Mouse (Mus musculus) neural tube, embryonic 14.5 days (tissue): ENCODE data around the gene Insm1. TPM values are rescaled to one million over a fixed set of nuclear protein-coding genes. Genes with fewer than 3 reads are reported as not detected.

Experiments used
- ATAC-seq: fragments of 200-750 bp; cut with Nextera tagmentation; 2 replicates; pipeline ENCODE4 v1.8.0; 2017; ENCODE audit warnings: low read depth, mild to moderate bottlenecking, moderate TSS enrichment, moderate library complexity
- H3K27ac ChIP-seq: fragments of 300-500 bp; sonication (generic); 2 replicates; pipeline ENCODE4 v1.5.1; 2014; ENCODE audit warnings: low read depth, mild to moderate bottlenecking, control low read depth, low read length, moderate library complexity, mixed read lengths
- H3K27me3 ChIP-seq: fragments of 300-500 bp; sonication (generic); 2 replicates; pipeline ENCODE4 v1.6.1; 2014; ENCODE audit warnings: low read length; ENCODE audit not compliant: control insufficient read depth, insufficient read depth
- H3K36me3 ChIP-seq: fragments of 300-500 bp; sonication (generic); 2 replicates; pipeline ENCODE4 v1.6.1; 2014; ENCODE audit warnings: low read length, mixed read lengths; ENCODE audit not compliant: control insufficient read depth, insufficient read depth
- H3K4me1 ChIP-seq: fragments of 300-500 bp; sonication (generic); 2 replicates; pipeline ENCODE4 v1.6.1; 2014; ENCODE audit warnings: low read length; ENCODE audit not compliant: control insufficient read depth, insufficient read depth
- H3K4me2 ChIP-seq: fragments of 300-500 bp; sonication (generic); 2 replicates; pipeline ENCODE4 v1.6.1; 2014; ENCODE audit warnings: mild to moderate bottlenecking, low read depth, low read length, control low read depth
- H3K4me3 ChIP-seq: fragments of 300-500 bp; sonication (generic); 2 replicates; pipeline ENCODE4 v1.5.1; 2014; ENCODE audit warnings: low read depth, low read length, control low read depth, mixed read lengths
- H3K9ac ChIP-seq: fragments of 300-500 bp; sonication (generic); replicated peaks from 2 replicates; pipeline ENCODE4 v1.6.1; 2014; ENCODE audit warnings: low read depth, mild to moderate bottlenecking, control low read depth, low read length, mixed read lengths
- H3K9me3 ChIP-seq: fragments of 300-500 bp; sonication (generic); 2 replicates; pipeline ENCODE4 v1.6.1; 2016; ENCODE audit warnings: low read length; ENCODE audit not compliant: control insufficient read depth
- WGBS: fragments of 180-500 bp; shearing (Covaris S2); extraction: QIAGEN DNeasy Blood & Tissue Kit; methylation state at CpG from one replicate; pipeline ENCODE4 v1.1.7; 2014; 5-methylcytosine and 5-hydroxymethylcytosine counted together
- polyA plus RNA-seq: library from polyadenylated mRNA; unstranded; fragments of >200 nt; fragmentation: Nextera tagmentation; extraction: Ambion mirVana; gene quantifications from 2 replicates; pipeline ENCODE4 v1.2.1, GENCODE M21; 2014

The Insm1 gene
- polyA plus RNA-seq, 1 experiment from 2014 or later: 1.8 TPM

- no peak for ATAC-seq
- 67% methylated on average over 3 of the region's 3 CpGs for WGBS
Observed at GRCm38 (mm10) chr2:146256321-146256875, 34.7 kb downstream of the Insm1 start.

DNA sequence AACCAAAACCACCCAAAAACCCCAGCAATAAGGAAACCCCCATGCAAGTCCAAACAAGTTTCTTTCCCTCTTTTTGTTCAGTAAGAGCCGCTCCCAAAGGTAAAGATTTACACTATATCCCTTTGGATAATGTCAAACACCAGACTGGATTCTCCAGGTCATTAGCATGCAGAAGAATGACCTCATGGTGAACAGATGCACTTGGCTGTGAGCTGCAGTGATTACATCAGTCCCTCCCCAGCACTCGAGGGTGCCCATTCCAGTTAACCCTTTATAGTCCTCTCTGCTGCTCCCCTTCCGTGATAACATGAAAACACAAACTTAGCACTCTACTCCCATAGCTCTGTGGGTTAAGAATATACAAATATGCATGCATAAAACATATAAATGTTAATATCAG lies 35.3 kb downstream of the Insm1 start:
- ATAC-seq: no peak
- 29% methylated on average over 3 of the region's 3 CpGs for WGBS
- no peaks in the 10 kb centered on the region for H3K9me3 ChIP-seq
- no peak overlapping the region for H3K4me3 ChIP-seq
- no peak overlapping the region for H3K4me2 ChIP-seq
- no peaks in the 10 kb centered on the region for H3K36me3 ChIP-seq
- no peaks in the 10 kb centered on the region for H3K27me3 ChIP-seq
- H3K27ac ChIP-seq: no peak overlapping the region
- H3K4me1 ChIP-seq: peaks cover 24% of the 10 kb centered on the region
- H3K9ac ChIP-seq: no peak overlapping the region

More at GRCm38 (mm10) chr2:146256321-146256875, 34.7 kb downstream of the Insm1 start:
- no peaks in the 10 kb centered on the region for H3K27me3 ChIP-seq
- peaks cover 20% of the 10 kb centered on the region for H3K4me1 ChIP-seq
- no peaks in the 10 kb centered on the region for H3K36me3 ChIP-seq
- H3K9ac ChIP-seq: no peak overlapping the region
- H3K27ac ChIP-seq: no peak overlapping the region
- H3K4me3 ChIP-seq: no peak overlapping the region
- no peaks in the 10 kb centered on the region for H3K9me3 ChIP-seq
- no peak overlapping the region for H3K4me2 ChIP-seq

- Histone ChIP-seq H3K27me3 (no peaks in the 10 kb centered on the region), H3K4me2 (no peak overlapping the region), H3K9ac (no peak overlapping the region), H3K27ac (no peak overlapping the region), H3K36me3 (no peaks in the 10 kb centered on the region), H3K4me1 (peaks cover 24% of the 10 kb centered on the region), H3K9me3 (no peaks in the 10 kb centered on the region), H3K4me3 (no peak overlapping the region)
- WGBS: 83% methylated on average over 3 of the region's 3 CpGs
- ATAC-seq: no peak
Observed at GRCm38 (mm10) chr2:146257609-146258008, 35.9 kb downstream of the Insm1 start.

DNA sequence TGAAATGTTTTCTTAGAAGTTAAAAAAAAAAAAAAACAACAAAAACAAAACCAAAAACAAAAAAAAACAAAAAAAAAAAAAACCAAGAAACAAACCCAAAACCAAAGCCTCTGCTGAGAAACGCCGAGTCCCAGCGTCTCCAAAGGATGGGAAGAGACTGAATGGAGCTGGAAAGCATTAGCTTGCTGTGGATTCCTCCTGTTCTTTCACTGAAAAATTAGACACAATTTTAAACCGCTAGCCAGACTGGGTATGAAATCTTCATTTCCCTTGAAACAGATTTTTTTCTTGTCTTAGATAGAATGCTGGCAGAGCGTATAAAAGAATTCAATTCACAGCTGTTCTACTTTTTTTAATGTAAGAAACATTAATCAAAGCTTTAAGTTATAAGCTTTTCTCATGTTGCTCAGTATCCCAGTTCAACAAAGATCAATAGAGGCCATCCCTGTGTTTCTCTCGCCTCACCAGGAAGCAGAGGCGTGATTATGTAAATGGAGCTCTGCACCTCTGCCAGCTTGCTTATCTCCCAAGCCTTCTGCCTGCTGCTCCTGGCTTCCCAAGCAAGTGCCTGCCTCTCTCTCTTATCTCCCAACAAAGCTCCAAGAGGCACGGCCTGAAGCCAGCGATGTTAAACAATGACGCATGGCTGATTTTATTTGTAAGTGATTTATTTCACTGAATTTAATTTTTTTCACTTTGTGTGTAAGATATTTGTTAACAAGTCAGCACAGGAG lies 37.2 kb downstream of the Insm1 start:
- no peaks in the 10 kb centered on the region for H3K27me3 ChIP-seq
- ATAC-seq: peak; percentile 50
- no peak overlapping the region for H3K4me3 ChIP-seq
- peaks cover 24% of the 10 kb centered on the region for H3K4me1 ChIP-seq
- 23% methylated on average over 10 of the region's 10 CpGs for WGBS
- no peaks in the 10 kb centered on the region for H3K36me3 ChIP-seq
- no peaks in the 10 kb centered on the region for H3K9me3 ChIP-seq
- H3K27ac ChIP-seq: peak overlapping the region; percentile 22; the same call in 1 of the 2 replicates
- H3K4me2 ChIP-seq: no peak overlapping the region
- no peak overlapping the region for H3K9ac ChIP-seq

DNA sequence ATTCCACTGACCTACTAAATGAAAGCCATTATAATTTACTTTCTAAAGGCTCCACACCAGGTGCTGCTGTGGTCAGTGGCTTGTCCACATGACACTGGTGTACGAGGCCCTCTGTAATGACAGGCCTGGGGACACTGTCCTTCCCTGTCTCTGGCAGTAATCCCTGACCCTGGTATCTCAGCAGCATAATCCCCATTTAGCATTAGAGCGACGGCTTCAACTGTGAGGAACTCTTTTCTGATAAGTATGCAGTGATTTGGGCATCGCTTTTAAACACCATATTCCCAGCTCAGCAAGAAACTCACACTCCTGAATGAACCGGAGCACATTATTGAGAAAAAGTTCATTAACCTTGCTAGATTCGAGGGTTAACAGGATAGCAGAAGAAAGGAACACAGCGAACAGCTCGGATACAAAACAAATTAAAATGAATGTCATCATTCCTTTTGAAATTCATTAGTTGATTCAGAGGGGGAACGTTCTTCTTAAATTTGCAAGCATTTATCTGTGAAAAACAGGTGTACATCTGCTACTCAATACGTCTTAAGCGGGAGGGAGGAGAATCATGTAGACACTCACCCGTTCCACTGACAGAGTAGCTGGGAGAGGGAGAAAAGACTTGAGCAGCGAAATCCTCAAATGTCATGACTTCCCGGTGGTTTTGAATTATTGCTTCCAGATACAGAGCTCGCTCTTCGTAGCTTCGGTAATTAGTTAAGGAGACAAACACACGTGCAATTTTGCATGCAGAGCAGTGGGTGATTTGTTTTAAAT lies 38.3 kb downstream of the Insm1 start:
- H3K9me3 ChIP-seq: no peaks in the 10 kb centered on the region
- H3K4me3 ChIP-seq: no peak overlapping the region
- no peak overlapping the region for H3K4me2 ChIP-seq
- no peaks in the 10 kb centered on the region for H3K27me3 ChIP-seq
- H3K9ac ChIP-seq: no peak overlapping the region
- no peak overlapping the region for H3K27ac ChIP-seq
- peaks cover 24% of the 10 kb centered on the region for H3K4me1 ChIP-seq
- 31% methylated on average over 18 of the region's 18 CpGs for WGBS
- no peaks in the 10 kb centered on the region for H3K36me3 ChIP-seq
- ATAC-seq: no peak

- H3K9me3 ChIP-seq: no peaks in the 10 kb centered on the region
- H3K4me1 ChIP-seq: peaks cover 24% of the 10 kb centered on the region
- H3K36me3 ChIP-seq: no peaks in the 10 kb centered on the region
- no peak overlapping the region for H3K4me3 ChIP-seq
- H3K27ac ChIP-seq: no peak overlapping the region
- no peak overlapping the region for H3K4me2 ChIP-seq
- no peak for ATAC-seq
- WGBS: 36% methylated on average over 4 of the region's 4 CpGs
- no peak overlapping the region for H3K9ac ChIP-seq
- no peaks in the 10 kb centered on the region for H3K27me3 ChIP-seq
Observed at GRCm38 (mm10) chr2:146261146-146261545, 39.4 kb downstream of the Insm1 start.

DNA sequence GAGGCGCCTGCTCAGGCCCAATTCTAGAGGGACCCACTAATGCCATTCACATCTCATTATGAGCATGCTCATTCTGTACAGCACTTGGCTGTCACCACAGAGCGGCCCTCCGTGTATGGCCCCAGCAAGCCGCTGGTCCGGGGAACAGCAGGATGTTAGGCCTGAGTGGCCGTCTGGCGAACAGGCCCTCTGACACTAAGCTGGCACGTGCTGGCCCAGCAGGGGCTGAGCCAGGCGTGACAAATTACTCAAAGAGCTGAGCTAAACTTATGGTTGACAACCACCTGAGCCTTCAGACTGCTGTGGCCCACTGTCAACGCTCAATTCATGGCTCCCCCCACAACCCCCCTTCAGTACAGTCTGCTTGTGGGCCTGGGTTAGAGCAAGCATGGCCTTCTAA lies 40.5 kb downstream of the Insm1 start:
- Histone ChIP-seq H3K9me3 (no peaks in the 10 kb centered on the region), H3K36me3 (no peaks in the 10 kb centered on the region), H3K27me3 (no peaks in the 10 kb centered on the region), H3K4me2 (no peak overlapping the region), H3K4me1 (peaks cover 24% of the 10 kb centered on the region), H3K9ac (no peak overlapping the region), H3K27ac (no peak overlapping the region), H3K4me3 (no peak overlapping the region)
- peak; percentile 76; the same call in 1 of the 2 replicates for ATAC-seq
- WGBS: 5% methylated on average over 10 of the region's 10 CpGs

GRCm38 (mm10) chr2:146262966-146263365 lies 41.2 kb downstream of the Insm1 start:
- no peaks in the 10 kb centered on the region for H3K27me3 ChIP-seq
- H3K36me3 ChIP-seq: no peaks in the 10 kb centered on the region
- H3K9ac ChIP-seq: no peak overlapping the region
- no peak overlapping the region for H3K4me2 ChIP-seq
- H3K4me1 ChIP-seq: peaks cover 21% of the 10 kb centered on the region
- no peaks in the 10 kb centered on the region for H3K9me3 ChIP-seq
- no peak overlapping the region for H3K27ac ChIP-seq
- no peak overlapping the region for H3K4me3 ChIP-seq
- no peak for ATAC-seq

GRCm38 (mm10) chr2:146265045-146265444 lies 43.3 kb downstream of the Insm1 start:
- no peaks in the 10 kb centered on the region for H3K36me3 ChIP-seq
- WGBS: 60% methylated on average over 4 of the region's 4 CpGs
- no peak overlapping the region for H3K27ac ChIP-seq
- no peaks in the 10 kb centered on the region for H3K27me3 ChIP-seq
- no peak overlapping the region for H3K4me3 ChIP-seq
- H3K4me2 ChIP-seq: no peak overlapping the region
- no peak overlapping the region for H3K9ac ChIP-seq
- no peak for ATAC-seq
- no peaks in the 10 kb centered on the region for H3K9me3 ChIP-seq
- peaks cover 11% of the 10 kb centered on the region for H3K4me1 ChIP-seq
